Mouse (Mus musculus) 416B (cell line): ENCODE measurements around the gene Hpn.

Source experiments
- DNase-seq: peaks from one replicate; pipeline ENCODE4 v3.0.0; 2011; ENCODE audit warnings: low read depth

Gene Hpn

GRCm38 (mm10) chr7:31110861-31111385 lies 4.2 kb downstream of the Hpn start:
- peak; percentile 87 for DNase-seq

DNA sequence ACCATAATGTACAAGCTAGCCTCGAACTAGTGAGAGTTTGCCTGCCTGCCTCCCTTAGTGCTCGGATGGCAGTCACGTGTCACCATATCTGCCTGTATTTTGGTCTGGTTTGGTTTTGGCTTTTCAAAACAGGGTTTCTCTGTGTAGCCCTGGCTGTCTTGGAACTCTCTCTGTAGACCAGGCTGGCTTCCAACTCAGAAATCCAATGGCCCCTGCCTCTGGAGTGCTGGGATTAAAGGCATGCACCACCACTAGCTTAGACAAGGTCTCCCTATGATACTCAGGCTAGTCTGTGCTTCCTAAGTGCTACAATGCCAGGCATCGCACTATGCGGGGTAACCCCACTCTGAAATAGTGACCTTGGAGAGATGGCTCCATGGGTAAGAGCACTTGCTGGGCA lies 5.3 kb downstream of the Hpn start:
- no peak for DNase-seq

DNA sequence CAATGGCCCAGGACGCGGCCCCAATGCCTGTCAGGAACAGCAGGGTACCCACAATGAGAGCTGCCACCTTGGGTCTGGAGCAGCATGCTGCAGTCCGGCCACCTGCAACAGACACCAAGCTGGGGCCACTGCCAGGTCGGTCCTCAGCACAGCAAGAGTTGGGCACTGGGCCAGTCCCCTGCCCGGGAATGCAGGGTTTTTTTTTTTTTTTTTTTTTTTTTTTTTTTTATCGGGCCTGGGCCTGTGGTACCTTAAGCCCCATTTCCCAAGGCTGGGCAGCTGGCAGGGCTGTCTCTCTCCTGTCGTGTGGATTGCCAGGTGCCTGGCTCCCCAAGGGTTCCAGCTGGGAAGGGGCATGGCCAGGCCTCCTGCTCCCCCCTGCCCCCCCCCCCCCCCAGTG lies 6.0 kb downstream of the Hpn start:
- no peak for DNase-seq

GRCm38 (mm10) chr7:31107781-31108180 lies 7.3 kb downstream of the Hpn start:
- no peak for DNase-seq

DNA sequence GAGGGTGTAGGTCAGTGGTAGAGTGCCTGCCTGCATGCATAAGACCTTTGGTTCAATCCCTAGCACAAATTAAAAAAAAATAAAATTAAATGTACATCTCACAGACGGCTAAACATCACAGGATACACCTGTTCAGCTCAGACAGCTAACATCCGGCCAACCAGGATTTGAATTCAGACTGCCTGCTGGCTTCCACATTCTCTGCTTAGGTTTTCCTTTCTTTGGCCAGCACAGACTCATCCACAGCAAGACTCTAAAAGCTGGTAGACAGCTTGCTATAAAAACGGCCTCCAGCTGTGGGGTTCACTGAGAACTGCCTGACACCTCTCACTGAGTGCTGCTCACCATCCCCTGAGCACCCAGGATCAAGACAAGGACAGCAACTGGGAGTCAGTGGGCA lies 8.9 kb downstream of the Hpn start:
- peak; percentile 75 for DNase-seq

DNA sequence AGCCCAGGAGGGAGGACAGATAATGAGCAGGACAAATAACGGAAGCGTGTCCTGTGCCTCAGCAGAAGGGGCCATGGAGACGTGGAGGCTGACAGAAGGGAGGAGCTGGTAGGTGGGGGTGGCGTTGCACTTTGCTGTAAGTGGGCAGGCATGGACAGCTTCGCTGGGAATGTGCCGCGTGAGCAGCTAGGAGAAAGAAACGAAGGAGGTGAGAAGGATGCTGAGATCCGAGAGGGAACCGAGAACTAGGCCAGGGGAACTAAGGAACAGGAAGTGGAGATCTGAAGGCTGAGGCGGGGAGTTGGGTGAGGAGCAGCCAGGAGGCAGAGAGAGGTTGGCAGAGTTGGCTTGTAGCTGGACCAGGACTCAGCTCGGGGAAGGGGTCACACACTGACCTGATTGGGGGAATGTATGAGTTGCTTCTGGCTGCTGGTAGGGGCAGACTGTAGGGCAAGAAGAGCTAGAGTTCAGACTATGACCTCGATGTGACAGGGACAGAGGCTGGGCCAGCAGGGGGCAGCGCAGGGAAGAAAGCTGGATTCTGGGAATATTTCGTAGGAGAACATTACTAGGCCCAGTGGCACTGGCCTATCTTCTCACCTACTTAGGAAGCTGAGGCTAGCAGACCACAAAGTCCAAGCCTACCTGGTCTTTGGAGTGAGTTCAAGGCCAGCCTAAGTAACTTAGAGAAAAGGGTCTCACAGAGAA lies 9.9 kb downstream of the Hpn start:
- DNase-seq = peak; percentile 47

GRCm38 (mm10) chr7:31100786-31101185 lies 14.3 kb downstream of the Hpn start:
- DNase-seq = peak; percentile 71

DNA sequence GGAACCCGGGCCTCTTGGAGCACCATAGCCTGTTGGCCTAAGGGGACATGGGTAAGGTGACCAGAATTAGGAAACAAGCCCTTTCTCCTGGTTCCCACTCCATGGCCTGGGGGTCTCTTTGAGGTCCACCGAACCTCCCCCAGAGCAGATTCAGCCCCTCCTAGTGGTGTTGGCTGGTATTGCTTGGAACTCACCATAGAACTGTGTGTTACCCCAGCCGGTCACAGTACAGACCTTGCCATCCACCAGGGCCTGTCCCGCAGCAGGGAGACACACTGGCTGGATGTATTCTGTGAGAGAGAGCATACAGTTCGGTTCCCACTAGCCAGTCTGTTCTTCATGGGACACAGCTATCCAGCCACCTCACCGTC lies 15.5 kb downstream of the Hpn start:
- DNase-seq = no peak

GRCm38 (mm10) chr7:31098697-31099611 lies 16.1 kb downstream of the Hpn start:
- no peak for DNase-seq

DNA sequence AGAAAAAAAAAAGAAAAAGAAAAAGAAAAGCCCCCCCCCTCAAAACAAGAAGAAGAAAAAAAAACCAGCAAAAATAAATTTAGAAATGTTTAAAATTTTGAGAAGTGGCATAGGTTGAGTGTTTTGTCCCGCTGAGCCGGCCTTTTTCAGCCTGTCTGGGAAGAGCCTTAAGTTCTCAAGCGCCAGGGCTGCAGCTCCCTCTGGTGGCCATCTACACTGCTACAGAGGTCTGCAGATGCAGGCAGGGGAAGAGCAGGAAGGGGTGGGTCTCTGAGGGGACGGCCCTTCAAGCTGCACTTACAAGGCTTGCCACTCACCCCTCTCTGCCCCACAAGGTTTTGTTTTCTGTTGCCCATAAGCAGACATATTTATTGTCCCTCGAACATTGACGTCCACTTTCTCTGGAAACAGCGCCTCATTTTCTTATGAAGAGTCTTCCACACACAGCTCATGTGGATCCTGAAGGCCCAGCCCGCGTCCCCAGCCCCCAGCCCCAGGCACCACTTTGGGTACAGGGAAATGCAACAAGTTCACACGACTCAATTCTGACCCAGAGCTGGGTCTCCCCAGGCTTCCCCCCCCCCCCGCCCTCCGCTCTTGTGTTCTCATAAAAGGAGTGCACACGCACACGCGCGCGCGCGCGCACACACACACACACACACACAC lies 17.4 kb downstream of the Hpn start:
- peak; percentile 91 for DNase-seq

DNA sequence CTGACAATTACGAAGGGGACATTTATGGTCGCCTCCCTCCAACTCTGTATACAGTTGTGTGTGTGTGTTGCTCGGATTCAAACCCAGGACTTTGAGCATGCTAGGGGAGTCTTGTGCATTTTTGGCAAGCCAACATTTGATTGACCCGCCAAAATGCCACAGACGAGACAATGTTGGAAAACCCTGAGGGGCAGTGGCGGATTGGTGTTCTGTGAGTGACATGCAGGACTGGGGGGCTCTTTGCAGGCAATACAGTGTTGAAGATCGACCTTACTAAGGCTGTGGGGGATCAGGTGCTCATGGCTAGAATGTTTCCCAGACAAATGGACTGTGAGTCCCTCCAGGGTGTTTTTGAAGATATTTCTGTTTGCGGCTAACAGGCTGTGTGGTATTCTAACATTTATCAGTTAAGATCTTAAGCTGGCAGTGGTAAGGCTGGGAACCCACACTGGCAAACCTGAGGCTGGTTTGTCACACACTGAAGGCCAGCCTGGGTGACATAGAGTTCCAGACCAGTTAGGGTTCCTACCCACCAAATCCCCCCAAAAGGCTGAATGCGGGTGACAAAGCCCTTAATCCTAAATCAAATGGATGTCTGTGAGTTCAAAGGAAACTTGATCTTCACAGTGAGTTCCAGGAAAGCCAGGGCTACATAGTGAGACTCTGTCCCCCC lies 18.1 kb downstream of the Hpn start:
- peak; percentile 70 for DNase-seq

- DNase-seq = no peak
Observed at GRCm38 (mm10) chr7:31094774-31095501, 20.2 kb downstream of the Hpn start.

- DNase-seq = peak; percentile 76
Observed at GRCm38 (mm10) chr7:31089721-31090120, 25.4 kb downstream of the Hpn start.

GRCm38 (mm10) chr7:31088206-31088605 lies 26.9 kb downstream of the Hpn start:
- DNase-seq = no peak

DNA sequence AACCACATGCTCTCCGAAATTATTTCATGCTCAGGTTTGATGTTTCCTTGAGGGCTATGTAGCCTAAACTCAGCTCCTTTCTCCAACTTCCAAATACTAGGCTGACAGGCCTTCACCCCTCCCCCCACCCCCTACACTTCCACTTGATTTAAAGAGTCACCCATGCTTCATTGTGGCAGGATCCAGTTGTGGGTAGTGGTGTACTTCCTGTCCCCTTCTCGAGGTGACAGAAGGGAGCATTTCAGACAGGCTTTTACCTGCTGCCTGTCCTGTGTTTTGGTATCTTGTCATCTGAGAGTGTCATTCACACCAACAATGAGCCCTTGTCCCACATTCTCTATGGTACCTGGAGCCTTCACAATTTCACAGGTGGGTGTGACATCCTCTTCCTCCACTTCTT lies 27.8 kb downstream of the Hpn start:
- DNase-seq = no peak

GRCm38 (mm10) chr7:31086175-31086755 lies 28.8 kb downstream of the Hpn start:
- DNase-seq = no peak

- DNase-seq = peak; percentile 37
Observed at GRCm38 (mm10) chr7:31085171-31085570, 29.9 kb downstream of the Hpn start.

DNA sequence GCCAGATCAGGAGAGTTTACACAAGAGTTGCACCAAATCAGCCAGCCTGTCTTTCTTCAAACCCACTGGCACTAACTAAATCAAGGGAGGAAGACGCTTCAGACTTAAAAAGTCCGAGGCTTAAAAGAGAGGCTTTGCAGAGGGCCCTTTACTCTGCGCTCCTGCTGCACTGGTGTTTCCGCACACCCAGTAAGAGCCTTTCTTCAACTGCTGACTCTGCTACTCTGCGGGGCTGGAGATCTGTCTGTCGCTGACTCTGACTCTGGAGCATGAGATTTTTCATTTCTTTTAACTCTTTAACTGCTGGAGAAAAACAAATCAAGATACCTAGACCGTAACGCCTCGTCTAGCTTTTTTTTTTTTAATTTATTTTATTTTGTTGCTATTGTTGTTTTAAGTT lies 30.9 kb downstream of the Hpn start:
- no peak for DNase-seq

DNA sequence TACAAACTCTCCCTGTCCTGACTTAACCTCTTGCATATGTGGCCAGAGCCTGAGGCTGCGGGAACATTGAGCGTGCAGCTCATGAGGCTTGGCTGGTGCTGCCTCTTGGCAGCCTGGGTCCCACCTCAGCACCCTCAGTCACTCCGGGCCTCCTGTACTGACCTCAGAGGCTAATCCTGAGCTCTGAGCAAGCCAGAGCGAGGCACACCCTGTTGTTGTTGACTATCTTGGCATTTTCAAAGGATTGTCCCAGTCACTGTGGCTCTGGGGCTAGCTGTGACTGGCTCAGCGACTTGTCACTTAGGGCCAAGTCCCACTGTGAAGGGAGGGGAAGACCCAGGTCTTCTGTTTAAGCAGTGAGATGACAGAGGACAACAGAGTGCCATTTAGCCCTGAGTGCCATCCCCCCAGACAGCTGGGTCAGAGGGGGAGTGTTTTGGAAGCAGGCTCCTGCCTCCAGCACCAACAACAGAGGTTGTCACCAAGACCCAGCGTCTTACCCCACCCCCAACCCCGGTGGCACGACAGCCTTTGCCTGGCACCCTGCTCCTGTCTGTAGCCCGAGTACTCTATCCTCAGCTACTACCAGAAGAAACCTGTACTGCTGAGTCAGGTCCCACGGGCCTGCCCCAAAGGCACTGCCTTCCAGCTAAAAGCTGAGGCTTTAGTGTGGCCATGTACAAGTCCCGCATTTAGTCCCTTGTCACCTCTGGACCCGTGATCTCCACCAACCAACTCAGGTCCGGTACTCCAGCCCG lies 32.1 kb downstream of the Hpn start:
- no peak for DNase-seq

DNA sequence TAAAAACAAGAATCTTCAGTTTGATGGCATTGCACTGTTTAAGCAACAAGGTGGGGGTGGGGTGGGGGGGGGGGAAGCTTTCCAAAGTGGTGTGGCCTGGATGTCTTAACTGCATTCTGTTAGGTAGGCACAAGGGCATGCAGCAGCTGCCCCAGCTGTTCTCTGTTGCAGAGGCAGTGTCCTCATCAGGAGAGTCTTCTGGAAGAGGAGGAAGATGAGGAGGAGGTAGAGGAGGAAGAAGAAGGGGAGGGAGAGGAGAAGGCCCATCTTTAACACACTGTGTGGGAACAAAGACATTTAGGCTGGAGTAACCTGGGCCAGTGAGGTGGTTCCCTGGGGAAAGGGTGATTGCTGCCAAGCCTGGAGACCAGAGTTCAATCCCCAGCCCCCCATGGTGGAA lies 33.0 kb downstream of the Hpn start:
- no peak for DNase-seq
